Mouse (Mus musculus): ENCODE data around the gene Il5.

Il5 gene

DNA sequence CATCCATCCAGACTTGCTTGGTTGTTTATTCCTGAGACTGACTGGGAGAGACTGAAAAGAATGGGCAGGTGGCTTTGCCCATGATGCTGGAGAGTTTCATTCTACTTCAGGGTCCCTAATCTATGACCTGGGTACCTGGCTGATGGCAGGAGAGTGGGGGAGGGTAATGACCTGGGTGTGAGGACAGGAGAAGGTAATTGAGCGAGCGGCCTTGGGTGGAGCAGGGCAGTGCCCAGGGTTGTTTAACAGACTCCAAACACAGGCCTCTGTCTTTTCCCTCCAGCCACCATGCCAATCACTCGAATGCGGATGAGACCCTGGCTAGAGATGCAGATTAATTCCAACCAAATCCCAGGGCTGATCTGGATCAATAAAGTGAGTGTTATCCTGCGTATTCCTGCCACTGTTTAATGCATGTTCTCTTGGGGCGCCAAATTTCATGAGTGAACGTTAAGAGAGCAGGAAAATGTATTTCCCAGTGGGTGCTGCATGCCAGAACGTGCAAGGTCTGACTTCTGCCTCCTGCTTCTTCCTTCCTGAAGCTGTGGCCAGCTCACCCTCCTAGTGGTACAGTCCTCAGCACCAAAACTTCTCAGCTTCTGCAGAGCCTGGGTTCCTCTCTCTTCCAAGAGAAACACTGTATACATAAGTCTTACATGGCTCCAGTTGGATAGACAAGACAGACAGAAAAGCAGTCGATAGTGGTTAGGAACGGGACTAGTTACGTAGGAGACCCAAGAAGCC is 50.6 kb downstream of the Il5 start:
- DNase-seq (ENCODE audit: low spot score): no peak

DNA sequence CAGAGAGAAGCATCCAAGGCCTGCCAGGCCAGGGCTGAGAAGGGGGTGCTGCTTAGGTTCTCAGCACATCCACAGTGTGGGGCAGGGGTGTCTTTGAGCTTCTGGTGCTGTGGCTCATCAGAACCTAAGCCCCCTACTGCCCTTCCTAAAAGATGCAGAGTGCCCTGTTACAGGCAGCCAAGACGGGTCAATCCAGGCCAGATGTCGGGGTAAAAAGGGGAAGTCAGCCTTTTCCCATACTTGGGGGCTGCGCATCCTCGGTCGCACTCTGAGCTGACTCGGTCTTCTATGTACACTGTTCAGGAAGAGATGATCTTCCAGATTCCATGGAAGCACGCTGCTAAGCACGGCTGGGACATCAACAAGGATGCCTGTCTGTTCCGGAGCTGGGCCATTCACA is 51.9 kb downstream of the Il5 start:
- no peak for DNase-seq (ENCODE audit: low spot score)

- DNase-seq (ENCODE audit: low spot score): no peak
Measured at GRCm38 (mm10) chr11:53773087-53773486, 52.5 kb downstream of the Il5 start, which contains the start of gene Gm17334. Gm17334 (minus strand) TSS chr11:53773187.

GRCm38 (mm10) chr11:53773641-53774360 is 53.2 kb downstream of the Il5 start:
- DNase-seq (ENCODE audit: low spot score): no peak

Data from lung, postnatal 25 days (tissue).